Comparison of ENCODE assay signal across 15 mouse cellular contexts in the genomic region with DNA sequence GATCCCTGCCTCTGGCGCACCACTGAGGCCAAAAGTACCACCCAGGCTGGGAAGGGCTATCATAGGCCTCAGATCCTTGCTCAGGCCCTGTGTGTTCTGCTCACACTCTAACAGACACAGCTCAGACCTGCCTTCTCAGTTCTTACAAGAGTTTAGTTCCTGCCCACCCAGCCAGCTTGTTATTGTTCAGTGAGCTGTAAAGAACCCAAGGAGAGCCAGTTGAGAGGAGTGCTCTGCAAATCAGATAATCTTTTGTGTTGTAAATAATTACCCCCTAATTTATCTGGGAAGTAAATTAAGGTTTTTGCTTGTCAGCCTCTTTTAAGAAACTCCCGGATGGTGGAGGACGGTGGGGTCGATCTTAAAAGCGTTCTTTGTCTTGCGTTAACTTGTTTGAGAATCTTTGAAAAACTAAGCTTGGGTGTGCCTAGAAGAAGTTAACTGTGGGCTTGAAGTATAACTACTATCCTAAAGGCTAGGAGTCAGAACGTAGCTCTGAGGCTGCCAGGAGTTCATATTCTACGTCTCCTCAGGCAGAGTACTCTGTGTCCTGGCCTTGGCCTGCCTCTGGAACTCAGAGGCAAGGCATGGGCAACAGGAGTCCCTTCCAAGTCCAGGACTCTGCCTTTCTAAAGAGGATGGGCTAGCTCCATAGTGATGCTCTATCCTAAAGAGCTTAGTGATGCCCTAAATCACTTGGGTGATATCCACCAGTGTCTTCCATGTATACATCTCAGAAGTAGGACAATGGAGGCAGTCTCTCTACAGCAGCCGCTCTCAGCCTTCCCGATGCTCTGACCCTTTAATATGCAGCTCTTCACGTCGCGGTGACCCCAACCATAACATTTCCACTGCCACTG.
A peak's percentile ranks its signal among the peaks of the same experiment; 100 is the strongest.
DNase-seq lines count a peak whose midpoint lies in the region; ATAC-seq lines count a peak whose summit lies in the region.
"Had no signal": no experiment of that assay in that cellular context is flagged by ENCODE, and none has a peak within 500 bp of the region (broad histone marks: within the 10 kb centered on the region; RNA-seq: fewer than 3 reads in every experiment).

No protein-coding gene starts in this region.

- H3K9ac ChIP-seq in kidney, embryonic 15.5 days = no peak overlapping the region
- H3K9ac ChIP-seq in forebrain, embryonic 16.5 days (replicated peaks; ENCODE audit: low read depth, low read length) = no peak overlapping the region
- H3K9ac ChIP-seq: embryonic facial prominence, embryonic 15.5 days; limb, embryonic 13.5 days had no signal

- H3K4me1 ChIP-seq in kidney, embryonic 15.5 days = peaks cover 29% of the 10 kb centered on the region
- H3K4me1 ChIP-seq in forebrain, embryonic 16.5 days (replicated peaks; ENCODE audit: control insufficient read depth, insufficient read depth, low read length) = peaks cover 13% of the 10 kb centered on the region

- H3K36me3 ChIP-seq in kidney, embryonic 15.5 days = no peaks in the 10 kb centered on the region
- H3K36me3 ChIP-seq in forebrain, embryonic 16.5 days (ENCODE audit: control insufficient read depth, insufficient read depth) = no peaks in the 10 kb centered on the region
- H3K36me3 ChIP-seq: embryonic facial prominence, embryonic 15.5 days; heart, embryonic 10.5 days; limb, embryonic 13.5 days had no signal

- WGBS in kidney, embryonic 15.5 days = 54% methylated on average over 13 of the region's 13 CpGs
- 36% methylated on average over 13 of the region's 13 CpGs for WGBS in forebrain, embryonic 16.5 days

- no peaks in the 10 kb centered on the region for H3K27me3 ChIP-seq in kidney, embryonic 15.5 days
- 0 out of 2 replicates have a peak, but pooled peaks cover 2% of the 10 kb centered on the region for H3K27me3 ChIP-seq in forebrain, embryonic 16.5 days (replicated peaks; ENCODE audit: control insufficient read depth, insufficient read depth, low read length)
- H3K27me3 ChIP-seq: embryonic facial prominence, embryonic 15.5 days; limb, embryonic 13.5 days had no signal

- no peak overlapping the region for H3K4me2 ChIP-seq in kidney, embryonic 15.5 days
- H3K4me2 ChIP-seq in forebrain, embryonic 16.5 days (ENCODE audit: low read length) = no peak overlapping the region
- H3K4me2 ChIP-seq: embryonic facial prominence, embryonic 15.5 days; limb, embryonic 13.5 days had no signal

- peak overlapping the region; percentile 65 for H3K27ac ChIP-seq in kidney, embryonic 15.5 days
- H3K27ac ChIP-seq in forebrain, embryonic 16.5 days (ENCODE audit: low read length) = no peak overlapping the region
- H3K27ac ChIP-seq: embryonic facial prominence, embryonic 15.5 days; heart, embryonic 10.5 days; limb, embryonic 13.5 days had no signal

- DNase-seq in kidney, adult 18-20 months = no peak
- peak; percentile 57 for DNase-seq in embryo, embryonic 10.5 days (ENCODE audit: low spot score)
- DNase-seq in retina, postnatal 1 day = peak; percentile 93
- no peak for DNase-seq in heart, adult 8-10 months (ENCODE audit: low spot score)
- DNase-seq in heart, postnatal 25 days (ENCODE audit: low spot score) = no peak
- DNase-seq: cerebellum, adult 11-12 months; lung, adult 18-20 months; right cerebral cortex, postnatal 14 days; thymus, postnatal 36 days had no signal

- H3K9me3 ChIP-seq in kidney, embryonic 15.5 days (replicated peaks) = no peaks in the 10 kb centered on the region
- no peaks in the 10 kb centered on the region for H3K9me3 ChIP-seq in forebrain, embryonic 16.5 days (ENCODE audit: control insufficient read depth, low read length)
- H3K9me3 ChIP-seq: embryonic facial prominence, embryonic 15.5 days; heart, embryonic 10.5 days; limb, embryonic 13.5 days had no signal

- no peak overlapping the region for H3K4me3 ChIP-seq in kidney, embryonic 15.5 days (replicated peaks)
- no peak overlapping the region for H3K4me3 ChIP-seq in forebrain, embryonic 16.5 days (replicated peaks; ENCODE audit: low read length)
- H3K4me3 ChIP-seq: embryonic facial prominence, embryonic 15.5 days; heart, embryonic 10.5 days; limb, embryonic 13.5 days had no signal

- peak; percentile 81 for ATAC-seq in kidney, embryonic 15.5 days (replicated peaks; ENCODE audit: low FRiP score)
- peak; percentile 21 for ATAC-seq in forebrain, embryonic 16.5 days
- ATAC-seq: CD4-positive, CD25-positive, alpha-beta regulatory T cell, adult 4 months had no signal

- intact Hi-C loops in heart, postnatal 25 days (cut with DNase I) = no loop called here

Comparison
In these comparisons a context has a peak if more than half of its experiments do, and no peak if none do; other contexts are left out.
1. DNase-seq: peak in embryo, embryonic 10.5 days (single experiment) and retina, postnatal 1 day (single experiment); none in kidney, adult 18-20 months (single experiment), heart, adult 8-10 months (single experiment) and heart, postnatal 25 days (single experiment).